Mouse (Mus musculus) pancreas, adult 10 weeks (tissue): ENCODE data around the gene Heatr4. TPM values are rescaled to one million over a fixed set of nuclear protein-coding genes. Genes with fewer than 3 reads are reported as not detected.

Experiments
- polyA plus RNA-seq: library from polyadenylated mRNA; stranded (reverse); fragments of 350-450 nt; fragmentation: Illumina TruSeq; extraction: RNeasy Lipid Tissue Mini Kit (QIAGEN cat#74804); gene quantifications from one replicate; pipeline ENCODE4 v1.2.3, GENCODE M21; 2015; ENCODE audit warnings: low read depth, low replicate concordance; ENCODE audit not compliant: insufficient read depth

Heatr4 gene
- not detected for polyA plus RNA-seq

GRCm38 (mm10) chr12:83984752-83985151, at the start of gene Heatr4:
Heatr4 (minus strand) TSS chr12:83984852.

DNA sequence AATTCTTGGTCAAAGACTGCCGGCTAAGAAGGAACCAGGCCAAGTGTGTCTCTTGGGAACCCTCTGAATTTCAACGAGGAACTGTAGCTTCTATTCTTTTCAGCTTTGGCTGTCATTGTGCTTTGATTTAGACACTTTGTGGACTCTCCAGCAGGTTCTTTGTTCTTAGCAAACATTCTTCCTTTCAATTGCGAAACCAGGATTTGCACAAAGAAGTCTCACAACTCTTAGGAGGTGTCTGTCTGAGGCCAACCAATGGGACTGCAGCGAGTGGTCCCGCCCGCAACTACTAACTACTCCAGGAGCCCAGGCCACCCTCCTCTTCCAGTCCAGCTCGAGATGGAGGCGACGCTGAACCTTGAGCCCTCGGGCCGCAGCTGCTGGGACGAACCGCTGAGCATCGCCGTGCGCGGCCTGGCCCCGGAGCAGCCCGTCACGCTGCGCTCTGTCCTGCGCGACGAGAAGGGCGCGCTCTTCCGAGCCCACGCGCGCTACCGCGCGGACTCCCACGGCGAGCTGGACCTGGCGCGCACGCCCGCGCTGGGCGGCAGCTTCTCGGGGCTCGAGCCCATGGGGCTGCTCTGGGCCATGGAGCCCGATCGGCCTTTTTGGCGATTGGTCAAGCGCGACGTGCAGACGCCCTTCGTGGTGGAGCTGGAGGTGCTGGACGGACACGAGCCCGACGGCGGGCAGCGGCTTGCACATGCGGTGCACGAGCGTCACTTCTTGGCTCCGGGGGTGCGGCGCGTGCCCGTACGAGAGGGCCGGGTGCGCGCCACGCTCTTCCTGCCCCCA, 24.7 kb upstream of the Heatr4 start, which contains the start of gene Acot1:
Gene Acot1 (plus strand): TSS at position 320 of the 795 bp plus-strand sequence.

GRCm38 (mm10) chr12:83987583-83988441, 3.2 kb upstream of the Heatr4 start, which contains the start of gene Acot2:
Acot2 (plus strand) TSS chr12:83987861.

GRCm38 (mm10) chr12:83950493-83950839, 34.2 kb downstream of the Heatr4 start, which contains the start of gene Riox1:
Riox1 (plus strand) TSS chr12:83950608.

DNA sequence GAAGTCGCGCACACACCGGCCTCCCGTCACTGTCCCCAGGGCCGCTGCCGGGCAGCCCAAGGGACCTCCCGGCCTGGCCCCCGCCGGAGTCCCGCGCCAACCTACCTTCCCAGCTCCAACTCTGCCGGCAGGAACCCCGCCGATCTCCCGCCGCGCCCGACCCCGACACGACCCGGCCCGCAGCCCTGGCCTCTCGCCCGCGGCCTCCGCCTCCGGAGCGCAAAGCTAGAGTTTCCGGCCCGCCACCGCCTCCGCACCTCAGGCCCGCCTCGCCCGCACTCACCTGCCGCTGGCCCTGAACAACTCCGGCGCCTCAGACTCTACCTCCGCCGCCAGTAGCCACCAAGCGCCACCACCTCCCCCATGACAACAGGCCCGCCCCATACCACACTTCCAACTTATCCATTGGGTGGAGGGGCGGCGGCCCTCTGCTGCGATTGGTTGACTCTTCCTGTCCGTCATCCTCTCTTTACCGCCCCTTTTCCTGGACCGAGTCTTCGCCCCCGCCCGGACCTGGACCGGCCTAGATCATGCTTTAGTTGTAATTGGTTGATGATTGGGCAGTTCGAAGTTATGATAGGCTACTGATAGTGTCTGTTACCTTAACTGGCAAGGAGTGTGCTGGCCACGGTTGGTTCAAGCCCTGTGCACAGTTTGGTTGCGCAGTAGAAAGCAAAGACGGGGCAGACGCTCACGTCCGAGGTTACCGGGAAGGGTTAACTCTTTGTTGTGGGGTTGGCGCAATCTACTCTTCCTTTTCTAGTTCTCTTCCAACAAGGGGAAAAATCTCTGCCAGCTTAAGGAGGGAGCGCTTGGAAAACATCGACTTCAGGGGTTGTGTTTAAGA, 62.9 kb downstream of the Heatr4 start, which contains the start of gene Numb:
Gene Numb (minus strand): TSS at position 400 of the 847 bp plus-strand sequence.

Other genes starting within 250 kb of the Heatr4 start
- 2.1 TPM for gene Papln, start 221.2 kb downstream of the Heatr4 start, polyA plus RNA-seq
- gene Numb, start 62.9 kb downstream of the Heatr4 start, polyA plus RNA-seq = 12.0 TPM
- 1.8 TPM for gene Riox1, start 34.2 kb downstream of the Heatr4 start, polyA plus RNA-seq
- gene Acot2, start 3.0 kb upstream of the Heatr4 start, polyA plus RNA-seq = 0.81 TPM
- 7.5 TPM for gene Acot1, start 24.6 kb upstream of the Heatr4 start, polyA plus RNA-seq
- gene Acot4, start 53.5 kb upstream of the Heatr4 start, polyA plus RNA-seq = 0.13 TPM
- gene Gm49366, start 54.1 kb upstream of the Heatr4 start, polyA plus RNA-seq = not detected
- not detected for gene Acot3, start 67.3 kb upstream of the Heatr4 start, polyA plus RNA-seq
- not detected for gene Acot5, start 84.5 kb upstream of the Heatr4 start, polyA plus RNA-seq
- 1.3 TPM for gene Acot6, start 115.8 kb upstream of the Heatr4 start, polyA plus RNA-seq
- gene Dnal1, start 129.5 kb upstream of the Heatr4 start, polyA plus RNA-seq = 3.5 TPM
- gene Pnma1, start 163.6 kb upstream of the Heatr4 start, polyA plus RNA-seq = not detected
- gene Elmsan1, start 234.0 kb upstream of the Heatr4 start, polyA plus RNA-seq = 3.9 TPM